Comparison of ENCODE assay signal across 23 mouse cellular contexts in the genomic region with DNA sequence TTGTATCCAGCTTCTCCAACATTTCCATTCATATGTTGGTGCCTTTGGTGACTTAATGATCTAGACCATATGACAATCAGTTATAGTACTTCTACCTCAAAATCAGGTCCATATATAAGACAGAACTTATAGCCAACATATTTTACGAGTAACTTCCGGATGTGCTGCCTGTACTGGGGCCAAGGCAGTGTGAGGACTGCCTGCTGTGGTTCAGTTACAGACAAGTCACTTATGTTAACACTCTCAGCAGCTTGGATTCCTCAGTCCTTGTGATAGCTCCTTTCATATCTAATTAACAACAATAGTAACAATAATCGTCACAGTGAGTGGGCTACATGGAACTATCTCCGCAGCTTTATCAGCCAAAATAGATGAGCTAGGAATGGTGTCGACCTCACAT.
"Had no signal": no experiment of that assay in that cellular context is flagged by ENCODE, and none has a peak within 500 bp of the region (broad histone marks: within the 10 kb centered on the region; RNA-seq: fewer than 3 reads in every experiment).

No protein-coding gene starts in this region.

- H3K9ac ChIP-seq: heart, embryonic 12.5 days; hindbrain, embryonic 12.5 days; hindbrain, embryonic 14.5 days; intestine, embryonic 15.5 days; limb, embryonic 12.5 days; liver, embryonic 13.5 days; liver, embryonic 15.5 days had no signal

- H3K4me2 ChIP-seq: heart, embryonic 12.5 days; hindbrain, embryonic 12.5 days; hindbrain, embryonic 14.5 days; intestine, embryonic 15.5 days; limb, embryonic 12.5 days; liver, embryonic 11.5 days; liver, embryonic 13.5 days; liver, embryonic 15.5 days had no signal

- H3K4me3 ChIP-seq: gastrocnemius, adult 2 months; heart, embryonic 10.5 days; heart, embryonic 12.5 days; hindbrain, embryonic 10.5 days; hindbrain, embryonic 12.5 days; intestine, embryonic 15.5 days; layer of hippocampus, adult 2 months; left cerebral cortex, adult 2 months; limb, embryonic 10.5 days; limb, embryonic 12.5 days; liver, embryonic 13.5 days; liver, embryonic 15.5 days had no signal

- DNase-seq: gastrocnemius, adult 2 months; gastrocnemius, postnatal 10 days; gastrocnemius, postnatal 25 days; kidney, adult 2 months; kidney, adult 9 months; kidney, postnatal 36 days; liver; liver, embryonic 13.5 days had no signal

- H3K27ac ChIP-seq: gastrocnemius, adult 2 months; heart, embryonic 10.5 days; hindbrain, embryonic 10.5 days; hindbrain, embryonic 12.5 days; hindbrain, embryonic 14.5 days; intestine, embryonic 15.5 days; layer of hippocampus, adult 2 months; left cerebral cortex, adult 2 months; limb, embryonic 10.5 days; limb, embryonic 12.5 days; liver, embryonic 13.5 days; liver, embryonic 15.5 days had no signal

- H3K27me3 ChIP-seq: heart, embryonic 12.5 days; hindbrain, embryonic 12.5 days; intestine, embryonic 15.5 days; limb, embryonic 12.5 days; liver, embryonic 13.5 days; liver, embryonic 15.5 days had no signal

- H3K4me1 ChIP-seq: heart, embryonic 10.5 days; hindbrain, embryonic 10.5 days; hindbrain, embryonic 12.5 days; intestine, embryonic 15.5 days; limb, embryonic 10.5 days; limb, embryonic 12.5 days; liver, embryonic 13.5 days; liver, embryonic 15.5 days had no signal

- ATAC-seq: hindbrain, embryonic 16.5 days; inflammation-experienced regulatory T-cells, adult 6 months; intestine, embryonic 15.5 days; intestine, postnatal 0 days had no signal

- H3K36me3 ChIP-seq: heart, embryonic 10.5 days; heart, embryonic 12.5 days; hindbrain, embryonic 10.5 days; hindbrain, embryonic 12.5 days; intestine, embryonic 15.5 days; limb, embryonic 10.5 days; limb, embryonic 12.5 days; liver, embryonic 13.5 days; liver, embryonic 15.5 days had no signal

- H3K9me3 ChIP-seq: heart, embryonic 10.5 days; heart, embryonic 12.5 days; hindbrain, embryonic 10.5 days; hindbrain, embryonic 12.5 days; intestine, embryonic 15.5 days; limb, embryonic 10.5 days; limb, embryonic 12.5 days; liver, embryonic 13.5 days; liver, embryonic 15.5 days had no signal
